Mouse (Mus musculus): Measurements from ENCODE around the gene Skap1. TPM values are rescaled to one million over a fixed set of nuclear protein-coding genes. Genes with fewer than 3 reads are reported as not detected.
A peak's percentile ranks its signal among the peaks of the same experiment; 100 is the strongest.
"Not testable (repeated sequence)": the region's sequence is repeated elsewhere in the genome, so short reads cannot be mapped to it uniquely, and the experiment has no call there.

Gene Skap1
- polyA plus RNA-seq, 1 experiment from 2014 or later = 0.35 TPM

DNA sequence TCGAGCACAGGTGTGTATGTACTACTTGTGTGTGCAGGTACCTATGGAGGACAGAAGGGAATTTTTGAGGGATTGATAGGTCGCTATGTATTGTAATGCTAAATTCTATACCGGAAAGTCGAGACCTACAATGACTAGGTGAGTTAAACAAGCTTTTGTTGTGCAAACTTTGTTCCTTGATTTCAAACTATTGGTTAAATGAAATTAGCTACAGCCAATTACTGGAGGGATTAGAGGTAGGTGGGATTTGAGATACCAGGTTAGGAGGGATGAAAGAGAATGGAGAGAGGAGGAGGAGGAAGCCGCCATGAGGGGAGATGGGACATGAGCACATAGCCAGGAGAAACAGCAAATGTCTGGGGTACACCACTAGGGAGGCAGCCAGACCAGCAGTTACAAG, 315.9 kb downstream of the Skap1 start:
- Histone ChIP-seq H3K27ac (ENCODE audit: low read depth) (no peak overlapping the region), H3K9ac (replicated peaks) (no peak overlapping the region), H3K36me3 (replicated peaks; ENCODE audit: insufficient read depth, low read length) (no peaks in the 10 kb centered on the region), H3K4me1 (ENCODE audit: insufficient read depth) (peaks cover 15% of the 10 kb centered on the region), H3K27me3 (ENCODE audit: insufficient read depth, low read length) (no peaks in the 10 kb centered on the region), H3K4me2 (ENCODE audit: low read depth, low read length) (no peak overlapping the region), H3K9me3 (ENCODE audit: low read length) (no peaks in the 10 kb centered on the region), H3K4me3 (ENCODE audit: low read depth, low read length) (no peak overlapping the region)
- ATAC-seq (no peak), DNase-seq (no peak)
- TF ChIP-seq EP300 (IDR thresholded peaks at IDR 0.05; ENCODE audit: low read depth) (no peak), CTCF (IDR thresholded peaks at IDR 0.05; ENCODE audit: low read depth) (no peak)
- 77% methylated on average over 5 of the region's 5 CpGs for WGBS (ENCODE audit: insufficient replicate concordance)

DNA sequence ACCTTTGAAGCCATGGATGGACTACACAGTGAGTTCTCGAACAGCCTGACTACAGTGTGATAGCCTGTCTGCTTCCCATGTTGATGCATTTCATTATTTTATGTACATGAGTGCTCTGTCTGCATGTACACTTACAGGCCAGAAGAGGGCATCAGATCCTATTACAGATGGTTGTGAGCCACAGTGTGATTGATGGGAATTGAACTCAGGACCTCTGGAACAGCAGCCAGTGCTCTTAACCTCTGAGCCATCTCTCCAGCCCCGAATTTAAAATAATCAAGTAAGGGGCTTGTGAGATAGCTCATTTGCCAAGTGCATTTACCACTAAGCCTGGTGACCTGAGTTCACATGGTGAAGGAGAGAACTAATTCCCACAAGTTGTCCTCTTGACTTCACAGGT, 317.0 kb downstream of the Skap1 start:
- Histone ChIP-seq H3K4me1 (ENCODE audit: insufficient read depth) (peaks cover 11% of the 10 kb centered on the region), H3K27ac (ENCODE audit: low read depth) (no peak overlapping the region), H3K9ac (replicated peaks) (no peak overlapping the region), H3K4me3 (ENCODE audit: low read depth, low read length) (no peak overlapping the region), H3K36me3 (replicated peaks; ENCODE audit: insufficient read depth, low read length) (no peaks in the 10 kb centered on the region), H3K27me3 (ENCODE audit: insufficient read depth, low read length) (no peaks in the 10 kb centered on the region), H3K4me2 (ENCODE audit: low read depth, low read length) (no peak overlapping the region), H3K9me3 (ENCODE audit: low read length) (no peaks in the 10 kb centered on the region)
- TF ChIP-seq EP300 (IDR thresholded peaks at IDR 0.05; ENCODE audit: low read depth) (no peak), CTCF (IDR thresholded peaks at IDR 0.05; ENCODE audit: low read depth) (peak; percentile 69)
- WGBS (ENCODE audit: insufficient replicate concordance) = 67% methylated on average over 2 of the region's 2 CpGs
- DNase-seq (no peak), ATAC-seq (no peak)

DNA sequence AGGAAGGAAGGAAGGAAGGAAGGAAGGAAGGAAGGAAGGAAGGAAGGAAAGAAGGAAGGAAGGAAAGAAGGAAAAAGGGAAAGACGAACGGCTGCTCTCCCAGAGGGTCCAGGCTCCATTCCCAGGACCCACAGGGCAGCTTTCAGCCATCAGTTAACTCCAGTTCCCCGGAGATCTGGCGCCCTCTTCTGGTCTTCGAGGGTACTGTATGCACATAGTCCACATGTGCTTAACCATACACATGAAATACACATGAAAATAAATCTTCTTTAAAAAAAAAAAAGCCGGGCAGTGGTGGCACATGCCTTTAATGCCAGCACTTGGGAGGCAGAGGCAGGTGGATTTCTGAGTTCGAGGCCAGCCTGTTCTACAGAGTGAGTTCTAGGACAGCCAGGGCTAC, 320.5 kb downstream of the Skap1 start:
- DNase-seq = peak; percentile 85
- H3K4me3 ChIP-seq (ENCODE audit: low read depth, low read length); H3K4me2 ChIP-seq (ENCODE audit: low read depth, low read length); H3K9me3 ChIP-seq (ENCODE audit: low read length); H3K27me3 ChIP-seq (ENCODE audit: insufficient read depth, low read length); H3K36me3 ChIP-seq (replicated peaks; ENCODE audit: insufficient read depth, low read length); H3K27ac ChIP-seq (ENCODE audit: low read depth); H3K4me1 ChIP-seq (ENCODE audit: insufficient read depth); ATAC-seq; H3K9ac ChIP-seq (replicated peaks): not testable (repeated sequence)
- 15% methylated on average over 7 of the region's 7 CpGs for WGBS (ENCODE audit: insufficient replicate concordance)
- peak; percentile 83 for TF ChIP-seq CTCF (IDR thresholded peaks at IDR 0.05; ENCODE audit: low read depth)

DNA sequence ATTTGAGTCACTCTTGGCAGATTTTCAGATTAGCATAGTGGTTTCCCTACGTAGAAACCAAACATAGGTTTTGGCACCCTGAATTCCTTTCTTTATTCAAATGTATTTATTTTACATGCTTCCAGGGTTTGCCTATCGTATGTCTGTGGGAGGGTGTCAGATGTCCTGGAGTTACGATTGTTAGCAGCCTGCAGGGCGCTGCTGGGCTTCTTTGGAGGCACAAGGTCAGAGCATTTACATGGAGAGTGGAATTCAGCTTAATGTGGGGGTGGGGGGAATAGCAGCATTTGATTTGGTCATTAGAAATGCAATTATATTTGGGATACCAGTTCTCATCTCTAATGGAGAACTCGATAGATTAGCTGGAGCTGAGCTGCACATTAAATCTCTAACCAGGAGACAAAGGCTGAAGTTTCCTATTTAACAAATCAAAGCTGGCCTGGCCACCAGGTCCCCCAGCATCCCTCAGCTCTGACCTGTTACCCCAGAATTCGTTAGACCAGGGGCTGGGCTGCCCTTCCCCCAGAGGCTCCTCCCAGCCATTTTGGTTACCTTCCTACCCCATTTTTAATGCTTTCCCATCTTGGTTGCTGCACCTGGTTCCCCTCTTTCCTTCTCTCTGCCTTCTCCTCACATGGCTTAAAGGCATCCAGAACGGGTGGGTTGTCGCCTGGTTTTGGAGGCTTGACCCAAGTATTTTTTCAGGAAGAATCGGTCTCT, 322.5 kb downstream of the Skap1 start:
- no peaks in the 10 kb centered on the region for H3K9me3 ChIP-seq (ENCODE audit: low read length)
- TF ChIP-seq CTCF (IDR thresholded peaks at IDR 0.05; ENCODE audit: low read depth) = no peak
- TF ChIP-seq EP300 (IDR thresholded peaks at IDR 0.05; ENCODE audit: low read depth) = no peak
- no peak overlapping the region for H3K9ac ChIP-seq (replicated peaks)
- H3K4me2 ChIP-seq (ENCODE audit: low read depth, low read length) = no peak overlapping the region
- WGBS (ENCODE audit: insufficient replicate concordance) = 69% methylated on average over 9 of the region's 9 CpGs
- peaks cover 12% of the 10 kb centered on the region; the same call in 1 of the 2 replicates for H3K4me1 ChIP-seq (ENCODE audit: insufficient read depth)
- no peak for ATAC-seq
- no peaks in the 10 kb centered on the region for H3K27me3 ChIP-seq (ENCODE audit: insufficient read depth, low read length)
- no peak for DNase-seq
- no peaks in the 10 kb centered on the region for H3K36me3 ChIP-seq (replicated peaks; ENCODE audit: insufficient read depth, low read length)
- H3K4me3 ChIP-seq (ENCODE audit: low read depth, low read length) = no peak overlapping the region
- no peak overlapping the region for H3K27ac ChIP-seq (ENCODE audit: low read depth)

- no peaks in the 10 kb centered on the region for H3K27me3 ChIP-seq (ENCODE audit: insufficient read depth, low read length)
- DNase-seq = peak; percentile 91
- peak within 1 kb of the TSS; percentile 94 for H3K27ac ChIP-seq (ENCODE audit: low read depth)
- H3K4me2 ChIP-seq (ENCODE audit: low read depth, low read length) = peak within 1 kb of the TSS; percentile 83
- H3K9ac ChIP-seq (replicated peaks) = peak within 1 kb of the TSS; percentile 87
- H3K4me1 ChIP-seq (ENCODE audit: insufficient read depth) = peaks cover 12% of the 10 kb centered on the region; the same call in 1 of the 2 replicates
- no peak for TF ChIP-seq CTCF (IDR thresholded peaks at IDR 0.05; ENCODE audit: low read depth)
- no peak for TF ChIP-seq EP300 (IDR thresholded peaks at IDR 0.05; ENCODE audit: low read depth)
- no peaks in the 10 kb centered on the region for H3K9me3 ChIP-seq (ENCODE audit: low read length)
- H3K4me3 ChIP-seq (ENCODE audit: low read depth, low read length) = peak within 1 kb of the TSS; percentile 91
- H3K36me3 ChIP-seq (replicated peaks; ENCODE audit: insufficient read depth, low read length) = no peaks in the 10 kb centered on the region
- peak; percentile 97 for ATAC-seq
- WGBS (ENCODE audit: insufficient replicate concordance) = under 1% methylated on average over 89 of the region's 93 CpGs
Observed at GRCm38 (mm10) chr11:96788871-96789795, 324.7 kb downstream of the Skap1 start, which contains the start of gene Cbx1. Gene Cbx1 (plus strand): TSS chr11:96789127.

GRCm38 (mm10) chr11:96789990-96790389, 325.6 kb downstream of the Skap1 start:
- peak overlapping the region; percentile 87 for H3K9ac ChIP-seq (replicated peaks)

More at GRCm38 (mm10) chr11:96789990-96790389, 325.6 kb downstream of the Skap1 start:
- Histone ChIP-seq H3K9me3 (ENCODE audit: low read length) (no peaks in the 10 kb centered on the region), H3K27ac (ENCODE audit: low read depth) (peak overlapping the region; percentile 94; the same call in 1 of the 2 replicates), H3K4me3 (ENCODE audit: low read depth, low read length) (peak overlapping the region; percentile 91), H3K36me3 (replicated peaks; ENCODE audit: insufficient read depth, low read length) (no peaks in the 10 kb centered on the region; the same call in 1 of the 2 replicates), H3K27me3 (ENCODE audit: insufficient read depth, low read length) (no peaks in the 10 kb centered on the region), H3K4me2 (ENCODE audit: low read depth, low read length) (peak overlapping the region; percentile 83), H3K4me1 (ENCODE audit: insufficient read depth) (peaks cover 12% of the 10 kb centered on the region; the same call in 1 of the 2 replicates)
- WGBS (ENCODE audit: insufficient replicate concordance) = 10% methylated on average over 5 of the region's 5 CpGs
- no peak for DNase-seq
- TF ChIP-seq EP300 (IDR thresholded peaks at IDR 0.05; ENCODE audit: low read depth) (no peak), CTCF (IDR thresholded peaks at IDR 0.05; ENCODE audit: low read depth) (peak; percentile 30)
- no peak for ATAC-seq

All from liver, postnatal 0 days (tissue).